Mouse (Mus musculus) liver, embryonic 11.5 days (tissue): Measurements from ENCODE around the gene Mageb4. TPM values are rescaled to one million over a fixed set of nuclear protein-coding genes. Genes with fewer than 3 reads are reported as not detected.
"Not testable (repeated sequence)": the region's sequence is repeated elsewhere in the genome, so short reads cannot be mapped to it uniquely, and the experiment has no call there.

Experiments used
- ATAC-seq: fragments of 200-750 bp; cut with Nextera tagmentation; replicated peaks from 2 replicates; pipeline ENCODE4 v1.8.0; 2017; ENCODE audit warnings: moderate number of reproducible peaks, mild to moderate bottlenecking, moderate TSS enrichment, moderate library complexity; ENCODE audit not compliant: low FRiP score
- DNase-seq: peaks from one replicate; pipeline ENCODE4 v3.0.0-alpha.2; 2017; ENCODE audit warnings: low spot score
- H3K27ac ChIP-seq: fragments of 300-500 bp; sonication (generic); 2 replicates; pipeline ENCODE4 v1.5.1; 2014; ENCODE audit warnings: mild to moderate bottlenecking, low read depth, low read length, control low read depth
- H3K27me3 ChIP-seq: fragments of 300-500 bp; sonication (generic); replicated peaks from 2 replicates; pipeline ENCODE4 v1.6.1; 2014; ENCODE audit warnings: low read length, mixed read lengths; ENCODE audit not compliant: control insufficient read depth, insufficient read depth
- H3K36me3 ChIP-seq: fragments of 300-500 bp; sonication (generic); 2 replicates; pipeline ENCODE4 v1.6.1; 2014; ENCODE audit warnings: mild to moderate bottlenecking, low read length, moderate library complexity, mixed read lengths; ENCODE audit not compliant: control insufficient read depth, insufficient read depth
- H3K4me1 ChIP-seq: fragments of 300-500 bp; sonication (generic); replicated peaks from 2 replicates; pipeline ENCODE4 v1.6.1; 2014; ENCODE audit warnings: low read length, mixed read lengths; ENCODE audit not compliant: control insufficient read depth, insufficient read depth
- H3K4me2 ChIP-seq: fragments of 300-500 bp; sonication (generic); 2 replicates; pipeline ENCODE4 v1.6.1; 2014; ENCODE audit warnings: mild to moderate bottlenecking, control low read depth, moderate library complexity
- H3K4me3 ChIP-seq: fragments of 300-500 bp; sonication (generic); 2 replicates; pipeline ENCODE4 v1.5.1; 2014; ENCODE audit warnings: low read depth, low read length, control low read depth
- H3K9ac ChIP-seq: fragments of 300-500 bp; sonication (generic); 2 replicates; pipeline ENCODE4 v1.6.1; 2014; ENCODE audit warnings: low read depth, low read length, control low read depth
- H3K9me3 ChIP-seq: fragments of 300-500 bp; sonication (generic); 2 replicates; pipeline ENCODE4 v1.6.1; 2016; ENCODE audit warnings: low read length, inconsistent platforms, mixed read lengths; ENCODE audit not compliant: control insufficient read depth
- WGBS: fragments of 180-500 bp; shearing (Covaris S2); extraction: QIAGEN DNeasy Blood & Tissue Kit; methylation state at CpG from one replicate; pipeline ENCODE4 v1.1.7; 2014; 5-methylcytosine and 5-hydroxymethylcytosine counted together
- polyA plus RNA-seq: library from polyadenylated mRNA; unstranded; fragments of >200 nt; fragmentation: Nextera tagmentation; extraction: Ambion mirVana; gene quantifications from 2 replicates; pipeline ENCODE4 v1.2.1, GENCODE M21; 2014

Mageb4 gene
- not detected in 2 replicates for polyA plus RNA-seq

DNA sequence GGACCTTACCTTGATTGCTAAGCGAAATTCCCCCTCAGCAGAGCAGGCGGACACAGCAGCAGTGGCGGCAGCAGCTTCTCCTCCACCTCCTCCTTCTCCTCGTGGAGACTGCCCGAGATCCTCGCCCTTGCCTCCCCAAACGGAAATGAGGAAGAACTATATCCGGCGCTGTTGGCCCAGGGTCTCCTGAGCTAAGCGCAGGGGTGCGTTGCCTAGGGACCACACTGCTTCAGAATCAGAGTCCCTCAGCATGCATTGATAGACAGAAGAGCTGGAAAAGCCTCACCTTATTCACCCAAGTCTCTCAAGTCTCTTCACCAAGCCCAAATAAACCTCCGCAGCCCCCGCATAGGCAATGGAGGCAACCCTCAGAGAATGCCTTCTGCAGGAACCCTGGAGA is at the start of gene Mageb4:
Gene Mageb4, minus strand, starts transcription at position 101 of the 400 bp plus-strand sequence.
- not testable (repeated sequence) for H3K9ac ChIP-seq, DNase-seq, H3K27ac ChIP-seq, ATAC-seq, H3K4me2 ChIP-seq, H3K36me3 ChIP-seq, H3K27me3 ChIP-seq, H3K9me3 ChIP-seq, H3K4me1 ChIP-seq, H3K4me3 ChIP-seq
- WGBS: no CpG with 5 or more reads among the region's 13 CpGs

- WGBS: 40% methylated on average over 1 of the region's 2 CpGs
- H3K27ac ChIP-seq, ATAC-seq, DNase-seq, H3K4me2 ChIP-seq, H3K4me1 ChIP-seq, H3K36me3 ChIP-seq, H3K4me3 ChIP-seq, H3K9ac ChIP-seq, H3K27me3 ChIP-seq, H3K9me3 ChIP-seq: not testable (repeated sequence)
These were observed 20.3 kb downstream of the Mageb4 start for GRCm38 (mm10) chrX:86284597-86284996.

DNA sequence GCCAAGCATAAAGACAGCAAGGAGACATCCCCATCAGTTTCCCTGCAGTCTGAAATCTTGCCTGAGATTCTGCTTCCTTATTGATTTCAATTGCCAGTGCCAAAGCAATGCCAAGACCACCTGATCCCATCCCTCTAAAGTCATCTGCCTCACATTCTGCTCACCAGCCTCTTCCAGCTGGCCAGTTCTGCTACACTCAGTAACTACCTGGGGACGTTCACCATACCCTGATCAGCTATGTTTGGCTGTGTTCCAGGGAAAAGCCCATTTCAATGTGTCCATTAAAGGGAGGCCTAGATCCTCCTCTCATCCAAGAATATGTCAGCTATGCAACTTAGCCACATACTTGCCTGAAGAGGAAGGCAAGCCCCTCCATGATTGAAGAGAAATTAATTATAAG is 58.9 kb downstream of the Mageb4 start:
- not testable (repeated sequence) for H3K9me3 ChIP-seq, H3K4me3 ChIP-seq, H3K4me1 ChIP-seq, DNase-seq, ATAC-seq, H3K27me3 ChIP-seq, H3K27ac ChIP-seq, H3K9ac ChIP-seq, H3K36me3 ChIP-seq, H3K4me2 ChIP-seq
- no CpG with 5 or more reads among the region's 1 CpGs for WGBS

- no peak overlapping the region for H3K9ac ChIP-seq
- H3K4me3 ChIP-seq: no peak overlapping the region
- no peaks in the 10 kb centered on the region for H3K36me3 ChIP-seq
- DNase-seq (no peak), ATAC-seq (no peak)
- no peak overlapping the region for H3K4me2 ChIP-seq
- no peaks in the 10 kb centered on the region for H3K9me3 ChIP-seq
- H3K27me3 ChIP-seq: no peaks in the 10 kb centered on the region
- WGBS: no CpG with 5 or more reads among the region's 1 CpGs
- no peak overlapping the region for H3K27ac ChIP-seq
- H3K4me1 ChIP-seq: no peaks in the 10 kb centered on the region
These were observed 67.6 kb downstream of the Mageb4 start for GRCm38 (mm10) chrX:86237246-86237645.

Other genes starting within 250 kb of the Mageb4 start
- gene Nr0b1, start 113.3 kb downstream of the Mageb4 start, polyA plus RNA-seq: 0.33 and 0.74 TPM in 2 replicates